Mouse (Mus musculus): ENCODE results near the gene Mon2.

GRCm38 (mm10) chr10:122966421-122966820, 109.9 kb downstream of the Mon2 start:
- TF ChIP-seq CTCF (conservative IDR thresholded peaks at IDR 0.05; ENCODE audit: insufficient read depth, insufficient read length, low read depth, low read length) (no peak), POLR2A (IDR thresholded peaks at IDR 0.05; ENCODE audit: low read depth, low read length) (no peak)

Data from kidney, adult 2 months (tissue).